Mouse (Mus musculus) E14TG2a.4 (cell line): Measurements from ENCODE around the gene Mtmr3.

Experiments used
- CTCF ChIP-seq: conservative IDR thresholded peaks from 2 replicates; pipeline ENCODE4 v1.5.1; 2014; ENCODE audit warnings: low read length
- NANOG ChIP-seq: IDR thresholded peaks from 2 replicates; pipeline ENCODE4 v1.6.1; 2014; ENCODE audit warnings: borderline replicate concordance, low read length, mixed read lengths

DNA sequence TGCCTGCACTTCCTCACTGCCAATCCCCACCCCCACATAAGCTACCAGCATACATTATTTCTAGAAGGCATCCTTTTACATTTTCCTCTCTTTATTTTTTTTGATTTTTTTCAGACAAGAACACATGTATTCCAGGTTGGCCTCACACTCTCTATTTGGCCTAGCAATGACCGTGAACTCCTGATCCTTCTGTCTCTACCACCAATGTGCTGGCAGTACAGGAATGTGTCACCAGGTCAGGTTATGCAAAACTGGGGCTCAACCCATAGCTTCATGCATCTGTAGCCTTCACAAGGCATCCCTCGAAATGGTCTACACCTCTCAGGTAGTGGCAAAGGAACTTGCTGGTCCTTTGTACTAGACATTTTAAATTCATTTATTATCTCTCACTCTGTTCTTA, 105.9 kb downstream of the Mtmr3 start:
- TF ChIP-seq CTCF = no peak
- no peak for TF ChIP-seq NANOG
